Mouse (Mus musculus) forebrain, postnatal 0 days (tissue): Measurements from ENCODE around the gene Agxt. TPM values are rescaled to one million over a fixed set of nuclear protein-coding genes. Genes with fewer than 3 reads are reported as not detected.

Source experiments
- ATAC-seq: fragments of 200-750 bp; cut with Nextera tagmentation; 2 replicates; pipeline ENCODE4 v1.8.0; 2017; ENCODE audit warnings: mild to moderate bottlenecking, moderate library complexity
- DNase-seq: peaks from one replicate; pipeline ENCODE4 v3.0.0-alpha.2; 2015
- H3K27ac ChIP-seq: fragments of 300-500 bp; sonication (generic); 2 replicates; pipeline ENCODE4 v1.5.1; 2014; ENCODE audit warnings: low read depth, mild to moderate bottlenecking, antibody characterized with exemption, low read length, moderate library complexity, mixed read lengths
- H3K27me3 ChIP-seq: fragments of 300-500 bp; sonication (generic); 2 replicates; pipeline ENCODE4 v1.6.1; 2014; ENCODE audit warnings: mild to moderate bottlenecking, low read length, mixed read lengths; ENCODE audit not compliant: insufficient read depth
- H3K36me3 ChIP-seq: fragments of 300-500 bp; sonication (generic); 2 replicates; pipeline ENCODE4 v1.6.1; 2014; ENCODE audit warnings: mild to moderate bottlenecking, moderate library complexity; ENCODE audit not compliant: insufficient read depth
- H3K4me1 ChIP-seq: fragments of 300-500 bp; sonication (generic); 2 replicates; pipeline ENCODE4 v1.6.1; 2014; ENCODE audit warnings: antibody characterized with exemption; ENCODE audit not compliant: insufficient read depth
- H3K4me2 ChIP-seq: fragments of 300-500 bp; sonication (generic); 2 replicates; pipeline ENCODE4 v1.6.1; 2014; ENCODE audit warnings: low read depth, mild to moderate bottlenecking, moderate library complexity
- H3K4me3 ChIP-seq: fragments of 300-500 bp; sonication (generic); 2 replicates; pipeline ENCODE4 v1.5.1; 2014; ENCODE audit warnings: low read depth, low read length, mixed read lengths
- H3K9ac ChIP-seq: fragments of 300-500 bp; sonication (generic); 2 replicates; pipeline ENCODE4 v1.6.1; 2014; ENCODE audit warnings: mild to moderate bottlenecking
- H3K9me3 ChIP-seq: fragments of 300-500 bp; sonication (generic); 2 replicates; pipeline ENCODE4 v1.6.1; 2016; ENCODE audit warnings: low read length
- CTCF ChIP-seq: sonication (generic); IDR thresholded peaks from 2 replicates; pipeline ENCODE4 v1.5.1; 2016; ENCODE audit warnings: antibody characterized with exemption, control low read depth, low read depth
- WGBS: fragments of 180-500 bp; shearing (Covaris S2); extraction: QIAGEN DNeasy Blood & Tissue Kit; methylation state at CpG from one replicate; pipeline ENCODE4 v1.1.7; 2014; 5-methylcytosine and 5-hydroxymethylcytosine counted together
- polyA plus RNA-seq: library from polyadenylated mRNA; unstranded; fragments of >200 nt; fragmentation: Nextera tagmentation; extraction: Ambion mirVana; gene quantifications from 2 replicates; pipeline ENCODE4 v1.2.1, GENCODE M21; 2015
- total RNA-seq: library from RNA; depleted of rRNA; stranded (reverse); fragments of >200 nt; gene quantifications from 2 replicates; pipeline ENCODE4 v1.2.3, GENCODE M21; 2014; rRNA removed

Gene Agxt
- total and polyA plus RNA-seq, 2 experiments from 2014 or later = not detected

GRCm38 (mm10) chr1:93194961-93195360 is 59.9 kb downstream of the Agxt start:
- no peak for DNase-seq
- no peaks in the 10 kb centered on the region for H3K27me3 ChIP-seq
- WGBS = 91% methylated on average over 3 of the region's 3 CpGs

More at GRCm38 (mm10) chr1:93194961-93195360, 59.9 kb downstream of the Agxt start:
- H3K36me3 ChIP-seq = no peaks in the 10 kb centered on the region
- H3K4me2 ChIP-seq = no peak overlapping the region
- H3K4me1 ChIP-seq = no peaks in the 10 kb centered on the region
- H3K27ac ChIP-seq = no peak overlapping the region
- no peaks in the 10 kb centered on the region for H3K9me3 ChIP-seq
- H3K9ac ChIP-seq = no peak overlapping the region
- ATAC-seq = no peak
- TF ChIP-seq CTCF = no peak
- no peak overlapping the region for H3K4me3 ChIP-seq

Other genes starting within 250 kb of the Agxt start
- 0.33 and 0.46 TPM in 2 replicates for gene Ankmy1, start 232.3 kb upstream of the Agxt start, total RNA-seq
- 0.24 and 0.27 TPM in 2 replicates for gene Ankmy1, start 232.3 kb upstream of the Agxt start, polyA plus RNA-seq
- 17.4 and 25.7 TPM in 2 replicates for gene Dusp28, start 228.3 kb upstream of the Agxt start, total RNA-seq
- 22.3 and 24.0 TPM in 2 replicates for gene Dusp28, start 228.3 kb upstream of the Agxt start, polyA plus RNA-seq
- gene Rnpepl1, start 224.5 kb upstream of the Agxt start, total RNA-seq = 36.8 and 37.5 TPM in 2 replicates
- gene Rnpepl1, start 224.5 kb upstream of the Agxt start, polyA plus RNA-seq = 21.3 and 25.3 TPM in 2 replicates
- gene Capn10, start 200.9 kb upstream of the Agxt start, total RNA-seq = 84.2 and 97.3 TPM in 2 replicates
- 47.7 and 56.7 TPM in 2 replicates for gene Capn10, start 200.9 kb upstream of the Agxt start, polyA plus RNA-seq
- gene Gpr35, start 184.4 kb upstream of the Agxt start, total RNA-seq = 0.38 and 1.8 TPM in 2 replicates
- 0.28 and 0.44 TPM in 2 replicates for gene Gpr35, start 184.4 kb upstream of the Agxt start, polyA plus RNA-seq
- gene Aqp12, start 128.9 kb upstream of the Agxt start, total RNA-seq = not detected in 2 replicates
- gene Aqp12, start 128.9 kb upstream of the Agxt start, polyA plus RNA-seq = not detected in 2 replicates
- gene Kif1a, start 33.3 kb upstream of the Agxt start, total RNA-seq = 409 and 465 TPM in 2 replicates
- 381 and 564 TPM in 2 replicates for gene Kif1a, start 33.3 kb upstream of the Agxt start, polyA plus RNA-seq
- gene 2310007B03Rik, start 25.7 kb downstream of the Agxt start, total RNA-seq = 0.23 TPM in 1 of 2 replicates, not detected in the other
- 0.14 and 0.25 TPM in 2 replicates for gene 2310007B03Rik, start 25.7 kb downstream of the Agxt start, polyA plus RNA-seq
- 1.9 and 2.7 TPM in 2 replicates for gene Crocc2, start 33.5 kb downstream of the Agxt start, total RNA-seq
- gene Crocc2, start 33.5 kb downstream of the Agxt start, polyA plus RNA-seq = 0.43 and 0.92 TPM in 2 replicates
- 6.2 and 10.6 TPM in 2 replicates for gene Sned1, start 100.6 kb downstream of the Agxt start, total RNA-seq
- gene Sned1, start 100.6 kb downstream of the Agxt start, polyA plus RNA-seq = 1.1 and 2.8 TPM in 2 replicates
- gene Mterf4, start 170.7 kb downstream of the Agxt start, total RNA-seq = 31.5 and 31.9 TPM in 2 replicates
- 18.9 and 24.4 TPM in 2 replicates for gene Mterf4, start 170.7 kb downstream of the Agxt start, polyA plus RNA-seq
- 13.9 and 16.0 TPM in 2 replicates for gene Ppp1r7, start 207.6 kb downstream of the Agxt start, total RNA-seq
- 48.2 and 62.0 TPM in 2 replicates for gene Ppp1r7, start 207.6 kb downstream of the Agxt start, polyA plus RNA-seq
- 6.5 and 14.1 TPM in 2 replicates for gene Pask, start 208.2 kb downstream of the Agxt start, total RNA-seq
- 2.2 and 3.1 TPM in 2 replicates for gene Pask, start 208.2 kb downstream of the Agxt start, polyA plus RNA-seq
- 0.08 and 1.7 TPM in 2 replicates for gene Ano7, start 238.7 kb downstream of the Agxt start, total RNA-seq
- 0.26 and 0.59 TPM in 2 replicates for gene Ano7, start 238.7 kb downstream of the Agxt start, polyA plus RNA-seq